Mouse (Mus musculus) heart, postnatal 0 days (tissue): ENCODE measurements around the gene Samd14. TPM values are rescaled to one million over a fixed set of nuclear protein-coding genes. Genes with fewer than 3 reads are reported as not detected.

Source experiments
- ATAC-seq: fragments of 200-750 bp; cut with Nextera tagmentation; 2 replicates; pipeline ENCODE4 v1.8.0; 2017; ENCODE audit warnings: low read depth, moderate number of reproducible peaks, moderate library complexity; ENCODE audit not compliant: insufficient read depth
- DNase-seq: peaks from one replicate; pipeline ENCODE4 v3.0.0-alpha.2; 2016; ENCODE audit warnings: low spot score
- H3K27ac ChIP-seq: fragments of 300-500 bp; sonication (generic); 2 replicates; pipeline ENCODE4 v1.5.1; 2014; ENCODE audit warnings: low read depth, mild to moderate bottlenecking
- H3K27me3 ChIP-seq: fragments of 300-500 bp; sonication (generic); 2 replicates; pipeline ENCODE4 v1.6.1; 2014; ENCODE audit warnings: low read length, mixed read lengths; ENCODE audit not compliant: control insufficient read depth, insufficient read depth
- H3K36me3 ChIP-seq: fragments of 300-500 bp; sonication (generic); replicated peaks from 2 replicates; pipeline ENCODE4 v1.6.1; 2014; ENCODE audit warnings: low read length, mixed read lengths; ENCODE audit not compliant: control insufficient read depth, insufficient read depth
- H3K4me1 ChIP-seq: fragments of 300-500 bp; sonication (generic); 2 replicates; pipeline ENCODE4 v1.6.1; 2014; ENCODE audit warnings: antibody characterized with exemption; ENCODE audit not compliant: control insufficient read depth, insufficient read depth
- H3K4me2 ChIP-seq: fragments of 300-500 bp; sonication (generic); 2 replicates; pipeline ENCODE4 v1.6.1; 2014; ENCODE audit warnings: low read depth, mild to moderate bottlenecking, low read length, moderate library complexity
- H3K4me3 ChIP-seq: fragments of 300-500 bp; sonication (generic); 2 replicates; pipeline ENCODE4 v1.5.1; 2014; ENCODE audit warnings: low read depth, low read length
- H3K9ac ChIP-seq: fragments of 300-500 bp; sonication (generic); replicated peaks from 2 replicates; pipeline ENCODE4 v1.6.1; 2014; ENCODE audit warnings: low read depth, low read length, mixed read lengths
- H3K9me3 ChIP-seq: fragments of 300-500 bp; sonication (generic); replicated peaks from 2 replicates; pipeline ENCODE4 v1.6.1; 2016; ENCODE audit warnings: low read length; ENCODE audit not compliant: control insufficient read depth
- CTCF ChIP-seq: IDR thresholded peaks from 2 replicates; pipeline ENCODE4 v1.5.1; 2016; ENCODE audit warnings: antibody characterized with exemption, control low read depth, low read depth
- EP300 ChIP-seq: IDR thresholded peaks from 2 replicates; pipeline ENCODE4 v1.6.1; 2016; ENCODE audit warnings: antibody characterized with exemption, low read depth
- WGBS: fragments of 180-500 bp; shearing (Covaris S2); extraction: QIAGEN DNeasy Blood & Tissue Kit; methylation state at CpG from one replicate; pipeline ENCODE4 v1.1.7; 2014; 5-methylcytosine and 5-hydroxymethylcytosine counted together
- polyA plus RNA-seq: library from polyadenylated mRNA; unstranded; fragments of >200 nt; fragmentation: Nextera tagmentation; extraction: Ambion mirVana; gene quantifications from 2 replicates; pipeline ENCODE4 v1.2.1, GENCODE M21; 2015
- total RNA-seq: library from RNA; depleted of rRNA; stranded (reverse); fragments of >200 nt; gene quantifications from 2 replicates; pipeline ENCODE4 v1.2.3, GENCODE M21; 2014; ENCODE audit warnings: low replicate concordance

The Samd14 gene
- total and polyA plus RNA-seq, 2 experiments from 2014 or later = 4.8 to 6.2 TPM

- no peak for ATAC-seq
- no peak for TF ChIP-seq EP300
- no peak for TF ChIP-seq CTCF
Measured at GRCm38 (mm10) chr11:95038156-95038817, 28.6 kb downstream of the Samd14 start.

GRCm38 (mm10) chr11:95038818-95039655 lies 29.4 kb downstream of the Samd14 start:
- Histone ChIP-seq H3K27ac (no peak overlapping the region), H3K4me1 (peaks cover 11% of the 10 kb centered on the region; the same call in 1 of the 2 replicates), H3K9ac (no peak overlapping the region), H3K4me2 (no peak overlapping the region), H3K36me3 (peaks cover 42% of the 10 kb centered on the region), H3K4me3 (no peak overlapping the region), H3K27me3 (no peaks in the 10 kb centered on the region), H3K9me3 (no peaks in the 10 kb centered on the region)
- TF ChIP-seq EP300 = no peak
- TF ChIP-seq CTCF = no peak
- no peak for DNase-seq
- no peak for ATAC-seq
- 82% methylated on average over 13 of the region's 13 CpGs for WGBS

More at GRCm38 (mm10) chr11:95038156-95038817, 28.6 kb downstream of the Samd14 start:
- peaks cover 11% of the 10 kb centered on the region; the same call in 1 of the 2 replicates for H3K4me1 ChIP-seq
- H3K9ac ChIP-seq = no peak overlapping the region
- no peak overlapping the region for H3K4me3 ChIP-seq
- no peak overlapping the region for H3K27ac ChIP-seq
- 79% methylated on average over 14 of the region's 14 CpGs for WGBS
- H3K27me3 ChIP-seq = no peaks in the 10 kb centered on the region
- H3K4me2 ChIP-seq = no peak overlapping the region
- no peak for DNase-seq
- peaks cover 42% of the 10 kb centered on the region for H3K36me3 ChIP-seq
- H3K9me3 ChIP-seq = no peaks in the 10 kb centered on the region

GRCm38 (mm10) chr11:95039766-95040165 lies 30.1 kb downstream of the Samd14 start:
- no peaks in the 10 kb centered on the region for H3K9me3 ChIP-seq
- H3K27me3 ChIP-seq = no peaks in the 10 kb centered on the region
- peak overlapping the region; percentile 90 for H3K27ac ChIP-seq
- ATAC-seq (no peak), DNase-seq (no peak)
- H3K4me1 ChIP-seq = peaks cover 11% of the 10 kb centered on the region; the same call in 1 of the 2 replicates
- H3K4me3 ChIP-seq = peak overlapping the region; percentile 71
- H3K4me2 ChIP-seq = peak overlapping the region; percentile 88
- TF ChIP-seq CTCF (no peak), EP300 (no peak)
- H3K9ac ChIP-seq = peak overlapping the region; percentile 92; the same call in 1 of the 2 replicates
- WGBS = 58% methylated on average over 4 of the region's 4 CpGs
- H3K36me3 ChIP-seq = peaks cover 46% of the 10 kb centered on the region

GRCm38 (mm10) chr11:95040491-95041138 lies 30.9 kb downstream of the Samd14 start:
- WGBS = 2% methylated on average over 20 of the region's 20 CpGs
- Histone ChIP-seq H3K27me3 (no peaks in the 10 kb centered on the region), H3K9me3 (no peaks in the 10 kb centered on the region), H3K9ac (peak overlapping the region; percentile 92), H3K4me1 (peaks cover 11% of the 10 kb centered on the region; the same call in 1 of the 2 replicates), H3K36me3 (peaks cover 50% of the 10 kb centered on the region), H3K4me2 (peak overlapping the region; percentile 88), H3K4me3 (peak overlapping the region; percentile 71), H3K27ac (peak overlapping the region; percentile 90)
- ATAC-seq = peak; percentile 73
- peak; percentile 87 for DNase-seq
- TF ChIP-seq CTCF = no peak
- peak; percentile 81 for TF ChIP-seq EP300

- H3K9me3 ChIP-seq = no peaks in the 10 kb centered on the region
- H3K27me3 ChIP-seq = no peaks in the 10 kb centered on the region
- peaks cover 11% of the 10 kb centered on the region; the same call in 1 of the 2 replicates for H3K4me1 ChIP-seq
- TF ChIP-seq CTCF (no peak), EP300 (peak; percentile 87)
- peak within 1 kb of the TSS; percentile 88 for H3K4me2 ChIP-seq
- H3K36me3 ChIP-seq = peaks cover 45% of the 10 kb centered on the region
- peak within 1 kb of the TSS; percentile 71 for H3K4me3 ChIP-seq
- under 1% methylated on average over 41 of the region's 41 CpGs for WGBS
- peak within 1 kb of the TSS; percentile 90 for H3K27ac ChIP-seq
- H3K9ac ChIP-seq = peak within 1 kb of the TSS; percentile 92
- peak; percentile 94 for ATAC-seq
- DNase-seq = peak; percentile 99
Measured at GRCm38 (mm10) chr11:95041139-95041609, 31.5 kb downstream of the Samd14 start, which contains the start of gene Pdk2. Gene Pdk2 (minus strand): TSS chr11:95041354.
